Mouse (Mus musculus): Measurements from ENCODE around the gene Bloc1s5. TPM values are rescaled to one million over a fixed set of nuclear protein-coding genes. Genes with fewer than 3 reads are reported as not detected.
A peak's percentile ranks its signal among the peaks of the same experiment; 100 is the strongest.
"Not testable (repeated sequence)": the region's sequence is repeated elsewhere in the genome, so short reads cannot be mapped to it uniquely, and the experiment has no call there.

The Bloc1s5 gene
- 21.3 and 26.0 TPM in 2 replicates for polyA plus RNA-seq (2014; fragmentation: Nextera tagmentation; extraction: Ambion mirVana)

- H3K4me1 ChIP-seq (ENCODE audit: control insufficient read depth, insufficient read depth, low read length): peaks cover 5% of the 10 kb centered on the region; the same call in 1 of the 2 replicates
- no peaks in the 10 kb centered on the region for H3K9me3 ChIP-seq (ENCODE audit: control insufficient read depth, low read length)
- no peaks in the 10 kb centered on the region; the same call in 1 of the 2 replicates for H3K36me3 ChIP-seq (ENCODE audit: control insufficient read depth, insufficient read depth, low read length)
- peak within 1 kb of the TSS; percentile 72 for H3K4me2 ChIP-seq (ENCODE audit: low read depth, severe bottlenecking)
- WGBS: under 1% methylated on average over 44 of the region's 44 CpGs
- peak within 1 kb of the TSS; percentile 75 for H3K9ac ChIP-seq (ENCODE audit: low read length)
- DNase-seq (ENCODE audit: low spot score) (peak; percentile 97), ATAC-seq (ENCODE audit: insufficient number of reproducible peaks, low FRiP score, low TSS enrichment, low read depth) (peak; percentile 94)
- no peaks in the 10 kb centered on the region for H3K27me3 ChIP-seq (ENCODE audit: control insufficient read depth, insufficient read depth, low read length)
- no peak within 1 kb of the TSS for H3K27ac ChIP-seq (replicated peaks; ENCODE audit: low read depth, low read length)
- H3K4me3 ChIP-seq (ENCODE audit: low read depth, low read length): peak within 1 kb of the TSS; percentile 77
Observed at GRCm38 (mm10) chr13:38634800-38635269, at the start of gene Bloc1s5. Gene Bloc1s5, minus strand, starts transcription at chr13:38635109.

- no peaks in the 10 kb centered on the region for H3K36me3 ChIP-seq (ENCODE audit: control insufficient read depth, insufficient read depth, low read length)
- H3K4me2 ChIP-seq (ENCODE audit: low read depth, severe bottlenecking): no peak overlapping the region
- ATAC-seq (ENCODE audit: insufficient number of reproducible peaks, low FRiP score, low TSS enrichment, low read depth): no peak
- H3K4me3 ChIP-seq (ENCODE audit: low read depth, low read length): no peak overlapping the region
- H3K9ac ChIP-seq (ENCODE audit: low read length): no peak overlapping the region
- no peak overlapping the region for H3K27ac ChIP-seq (replicated peaks; ENCODE audit: low read depth, low read length)
- H3K9me3 ChIP-seq (ENCODE audit: control insufficient read depth, low read length): no peaks in the 10 kb centered on the region
- WGBS: 85% methylated on average over 9 of the region's 9 CpGs
- H3K4me1 ChIP-seq (ENCODE audit: control insufficient read depth, insufficient read depth, low read length): no peaks in the 10 kb centered on the region
- no peak for DNase-seq (ENCODE audit: low spot score)
- no peaks in the 10 kb centered on the region for H3K27me3 ChIP-seq (ENCODE audit: control insufficient read depth, insufficient read depth, low read length)
Observed at GRCm38 (mm10) chr13:38672336-38672735, 37.4 kb upstream of the Bloc1s5 start.

- ATAC-seq (ENCODE audit: insufficient number of reproducible peaks, low FRiP score, low TSS enrichment, low read depth); H3K9ac ChIP-seq (ENCODE audit: low read length); H3K9me3 ChIP-seq (ENCODE audit: control insufficient read depth, low read length); DNase-seq (ENCODE audit: low spot score); H3K27me3 ChIP-seq (ENCODE audit: control insufficient read depth, insufficient read depth, low read length); H3K4me3 ChIP-seq (ENCODE audit: low read depth, low read length); H3K36me3 ChIP-seq (ENCODE audit: control insufficient read depth, insufficient read depth, low read length); H3K4me2 ChIP-seq (ENCODE audit: low read depth, severe bottlenecking); H3K27ac ChIP-seq (replicated peaks; ENCODE audit: low read depth, low read length); H3K4me1 ChIP-seq (ENCODE audit: control insufficient read depth, insufficient read depth, low read length): not testable (repeated sequence)
- 87% methylated on average over 6 of the region's 6 CpGs for WGBS
Observed at GRCm38 (mm10) chr13:38671451-38671850, 36.5 kb upstream of the Bloc1s5 start.

- no peak overlapping the region for H3K4me3 ChIP-seq (ENCODE audit: low read depth, low read length)
- no peak overlapping the region for H3K27ac ChIP-seq (replicated peaks; ENCODE audit: low read depth, low read length)
- H3K36me3 ChIP-seq (ENCODE audit: control insufficient read depth, insufficient read depth, low read length): no peaks in the 10 kb centered on the region
- no peak for DNase-seq (ENCODE audit: low spot score)
- no peak overlapping the region for H3K4me2 ChIP-seq (ENCODE audit: low read depth, severe bottlenecking)
- H3K27me3 ChIP-seq (ENCODE audit: control insufficient read depth, insufficient read depth, low read length): no peaks in the 10 kb centered on the region
- no peak overlapping the region for H3K9ac ChIP-seq (ENCODE audit: low read length)
- no peaks in the 10 kb centered on the region for H3K4me1 ChIP-seq (ENCODE audit: control insufficient read depth, insufficient read depth, low read length)
- no peak for ATAC-seq (ENCODE audit: insufficient number of reproducible peaks, low FRiP score, low TSS enrichment, low read depth)
- H3K9me3 ChIP-seq (ENCODE audit: control insufficient read depth, low read length): no peaks in the 10 kb centered on the region
Observed at GRCm38 (mm10) chr13:38670051-38670450, 35.1 kb upstream of the Bloc1s5 start.

- H3K4me3 ChIP-seq (ENCODE audit: low read depth, low read length): no peak overlapping the region
- H3K4me1 ChIP-seq (ENCODE audit: control insufficient read depth, insufficient read depth, low read length): no peaks in the 10 kb centered on the region
- DNase-seq (ENCODE audit: low spot score) (peak; percentile 38), ATAC-seq (ENCODE audit: insufficient number of reproducible peaks, low FRiP score, low TSS enrichment, low read depth) (no peak)
- H3K27me3 ChIP-seq (ENCODE audit: control insufficient read depth, insufficient read depth, low read length): no peaks in the 10 kb centered on the region
- WGBS: 33% methylated on average over 2 of the region's 2 CpGs
- no peak overlapping the region for H3K27ac ChIP-seq (replicated peaks; ENCODE audit: low read depth, low read length)
- H3K4me2 ChIP-seq (ENCODE audit: low read depth, severe bottlenecking): no peak overlapping the region
- H3K36me3 ChIP-seq (ENCODE audit: control insufficient read depth, insufficient read depth, low read length): no peaks in the 10 kb centered on the region
- no peaks in the 10 kb centered on the region for H3K9me3 ChIP-seq (ENCODE audit: control insufficient read depth, low read length)
- no peak overlapping the region for H3K9ac ChIP-seq (ENCODE audit: low read length)
Observed at GRCm38 (mm10) chr13:38668514-38668913, 33.6 kb upstream of the Bloc1s5 start.

GRCm38 (mm10) chr13:38664753-38665152 is 29.8 kb upstream of the Bloc1s5 start:
- Histone ChIP-seq H3K9ac (ENCODE audit: low read length) (no peak overlapping the region), H3K36me3 (ENCODE audit: control insufficient read depth, insufficient read depth, low read length) (no peaks in the 10 kb centered on the region), H3K27ac (replicated peaks; ENCODE audit: low read depth, low read length) (no peak overlapping the region), H3K4me1 (ENCODE audit: control insufficient read depth, insufficient read depth, low read length) (no peaks in the 10 kb centered on the region), H3K9me3 (ENCODE audit: control insufficient read depth, low read length) (no peaks in the 10 kb centered on the region), H3K4me3 (ENCODE audit: low read depth, low read length) (no peak overlapping the region), H3K4me2 (ENCODE audit: low read depth, severe bottlenecking) (no peak overlapping the region), H3K27me3 (ENCODE audit: control insufficient read depth, insufficient read depth, low read length) (no peaks in the 10 kb centered on the region)
- no peak for ATAC-seq (ENCODE audit: insufficient number of reproducible peaks, low FRiP score, low TSS enrichment, low read depth)
- 59% methylated on average over 1 of the region's 1 CpGs for whole genome bisulfite sequencing
- DNase-seq (ENCODE audit: low spot score): no peak

- Histone ChIP-seq H3K4me2 (ENCODE audit: low read depth, severe bottlenecking) (no peak overlapping the region), H3K27ac (replicated peaks; ENCODE audit: low read depth, low read length) (no peak overlapping the region), H3K4me1 (ENCODE audit: control insufficient read depth, insufficient read depth, low read length) (peaks cover 7% of the 10 kb centered on the region), H3K9ac (ENCODE audit: low read length) (no peak overlapping the region), H3K27me3 (ENCODE audit: control insufficient read depth, insufficient read depth, low read length) (no peaks in the 10 kb centered on the region), H3K36me3 (ENCODE audit: control insufficient read depth, insufficient read depth, low read length) (peaks cover 5% of the 10 kb centered on the region), H3K9me3 (ENCODE audit: control insufficient read depth, low read length) (no peaks in the 10 kb centered on the region), H3K4me3 (ENCODE audit: low read depth, low read length) (no peak overlapping the region)
- no peak for ATAC-seq (ENCODE audit: insufficient number of reproducible peaks, low FRiP score, low TSS enrichment, low read depth)
- DNase-seq (ENCODE audit: low spot score): no peak
- WGBS: 86% methylated on average over 12 of the region's 12 CpGs
Observed at GRCm38 (mm10) chr13:38659524-38660136, 24.7 kb upstream of the Bloc1s5 start.

- peak within 1 kb of the TSS; percentile 83 for H3K4me3 ChIP-seq (ENCODE audit: low read depth, low read length)
- H3K4me2 ChIP-seq (ENCODE audit: low read depth, severe bottlenecking): peak within 1 kb of the TSS; percentile 66
- ATAC-seq (ENCODE audit: insufficient number of reproducible peaks, low FRiP score, low TSS enrichment, low read depth): peak; percentile 99
- peak; percentile 95 for DNase-seq (ENCODE audit: low spot score)
- no peaks in the 10 kb centered on the region for H3K27me3 ChIP-seq (ENCODE audit: control insufficient read depth, insufficient read depth, low read length)
- no peaks in the 10 kb centered on the region for H3K9me3 ChIP-seq (ENCODE audit: control insufficient read depth, low read length)
- WGBS: 1% methylated on average over 49 of the region's 59 CpGs
- H3K4me1 ChIP-seq (ENCODE audit: control insufficient read depth, insufficient read depth, low read length): peaks cover 7% of the 10 kb centered on the region
- peak within 1 kb of the TSS; percentile 92 for H3K9ac ChIP-seq (ENCODE audit: low read length)
- H3K36me3 ChIP-seq (ENCODE audit: control insufficient read depth, insufficient read depth, low read length): peaks cover 9% of the 10 kb centered on the region
- H3K27ac ChIP-seq (replicated peaks; ENCODE audit: low read depth, low read length): peak within 1 kb of the TSS; percentile 31; the same call in 1 of the 2 replicates
Observed at GRCm38 (mm10) chr13:38658528-38659280, 23.8 kb upstream of the Bloc1s5 start, which contains the start of gene Eef1e1. Gene Eef1e1, minus strand, starts transcription at chr13:38659058.

Data from limb, embryonic 11.5 days (tissue).